Mouse (Mus musculus): ENCODE measurements around the gene Usp32.

Gene Usp32

GRCm38 (mm10) chr11:85123267-85123992 is 16.5 kb downstream of the Usp32 start:
- DNase-seq = no peak

- DNase-seq = no peak
Observed at GRCm38 (mm10) chr11:85122073-85122472, 17.9 kb downstream of the Usp32 start.

- DNase-seq = no peak
Observed at GRCm38 (mm10) chr11:85117160-85117559, 22.8 kb downstream of the Usp32 start.

GRCm38 (mm10) chr11:85116084-85116844 is 23.7 kb downstream of the Usp32 start:
- no peak for DNase-seq

GRCm38 (mm10) chr11:85109957-85110356 is 30.0 kb downstream of the Usp32 start:
- no peak for DNase-seq

GRCm38 (mm10) chr11:85107217-85107616 is 32.7 kb downstream of the Usp32 start:
- no peak for DNase-seq

GRCm38 (mm10) chr11:85105836-85106235 is 34.1 kb downstream of the Usp32 start:
- no peak for DNase-seq

- DNase-seq = no peak
Observed at GRCm38 (mm10) chr11:85103763-85104162, 36.2 kb downstream of the Usp32 start.

- no peak for DNase-seq
Observed at GRCm38 (mm10) chr11:85095116-85095515, 44.8 kb downstream of the Usp32 start.

GRCm38 (mm10) chr11:85086253-85086652 is 53.7 kb downstream of the Usp32 start:
- no peak for DNase-seq

GRCm38 (mm10) chr11:85067871-85068270 is 72.1 kb downstream of the Usp32 start:
- no peak for DNase-seq

- no peak for DNase-seq
Observed at GRCm38 (mm10) chr11:85058562-85058961, 81.4 kb downstream of the Usp32 start.

GRCm38 (mm10) chr11:85057544-85057943 is 82.4 kb downstream of the Usp32 start:
- no peak for DNase-seq

- DNase-seq = no peak
Observed at GRCm38 (mm10) chr11:85056901-85057300, 83.1 kb downstream of the Usp32 start.

- DNase-seq = no peak
Observed at GRCm38 (mm10) chr11:85055561-85055960, 84.4 kb downstream of the Usp32 start.

- no peak for DNase-seq
Observed at GRCm38 (mm10) chr11:85039256-85039655, 100.7 kb downstream of the Usp32 start.

GRCm38 (mm10) chr11:85013121-85013520 is 126.8 kb downstream of the Usp32 start:
- DNase-seq = no peak

GRCm38 (mm10) chr11:85003566-85003965 is 136.4 kb downstream of the Usp32 start:
- peak in 1 of 2 experiments; percentile 7 for DNase-seq

- DNase-seq = no peak
Observed at GRCm38 (mm10) chr11:84995241-84995640, 144.7 kb downstream of the Usp32 start.

GRCm38 (mm10) chr11:84992996-84993395 is 147.0 kb downstream of the Usp32 start:
- no peak for DNase-seq

- no peak for DNase-seq
Observed at GRCm38 (mm10) chr11:84988341-84988919, 151.5 kb downstream of the Usp32 start.

GRCm38 (mm10) chr11:84985421-84985820 is 154.5 kb downstream of the Usp32 start:
- no peak for DNase-seq

GRCm38 (mm10) chr11:84980697-84981096 is 159.3 kb downstream of the Usp32 start:
- DNase-seq = no peak

GRCm38 (mm10) chr11:84979351-84979750 is 160.6 kb downstream of the Usp32 start:
- peak in 1 of 2 experiments; percentile 21 for DNase-seq
